Mouse (Mus musculus) stomach, embryonic 14.5 days (tissue): ENCODE measurements around the gene Vhl. TPM values are rescaled to one million over a fixed set of nuclear protein-coding genes. Genes with fewer than 3 reads are reported as not detected.
A peak's percentile ranks its signal among the peaks of the same experiment; 100 is the strongest.

ENCODE experiments used
- ATAC-seq: fragments of 200-750 bp; cut with Nextera tagmentation; 2 replicates; pipeline ENCODE4 v1.8.0; 2017; ENCODE audit warnings: low read depth, moderate TSS enrichment; ENCODE audit not compliant: insufficient number of reproducible peaks, insufficient read depth, low FRiP score
- H3K27ac ChIP-seq: fragments of 300-500 bp; sonication (generic); 2 replicates; pipeline ENCODE4 v1.5.1; 2014; ENCODE audit warnings: mild to moderate bottlenecking, low read length, moderate library complexity, mixed read lengths
- H3K27me3 ChIP-seq: fragments of 300-500 bp; sonication (generic); 2 replicates; pipeline ENCODE4 v1.6.1; 2014; ENCODE audit warnings: low read length, control low read depth, mixed read lengths; ENCODE audit not compliant: control insufficient read depth, insufficient read depth
- H3K36me3 ChIP-seq: fragments of 300-500 bp; sonication (generic); 2 replicates; pipeline ENCODE4 v1.6.1; 2014; ENCODE audit warnings: mild to moderate bottlenecking, control low read depth, low read length, moderate library complexity, mixed read lengths; ENCODE audit not compliant: control insufficient read depth, insufficient read depth
- H3K4me1 ChIP-seq: fragments of 300-500 bp; sonication (generic); 2 replicates; pipeline ENCODE4 v1.6.1; 2014; ENCODE audit warnings: low read length, control low read depth, mixed read lengths; ENCODE audit not compliant: control insufficient read depth, insufficient read depth
- H3K4me2 ChIP-seq: fragments of 300-500 bp; sonication (generic); replicated peaks from 2 replicates; pipeline ENCODE4 v1.6.1; 2014; ENCODE audit warnings: low read depth, low read length, control low read depth
- H3K4me3 ChIP-seq: fragments of 300-500 bp; sonication (generic); 2 replicates; pipeline ENCODE4 v1.5.1; 2014; ENCODE audit warnings: low read depth, low read length, control low read depth
- H3K9ac ChIP-seq: fragments of 300-500 bp; sonication (generic); replicated peaks from 2 replicates; pipeline ENCODE4 v1.6.1; 2014; ENCODE audit warnings: low read depth, mild to moderate bottlenecking, control low read depth, low read length, moderate library complexity, mixed read lengths
- H3K9me3 ChIP-seq: fragments of 300-500 bp; sonication (generic); 2 replicates; pipeline ENCODE4 v1.6.1; 2016; ENCODE audit warnings: low read depth, low read length, control low read depth; ENCODE audit not compliant: control insufficient read depth
- WGBS: fragments of 180-500 bp; shearing (Covaris S2); extraction: QIAGEN DNeasy Blood & Tissue Kit; methylation state at CpG from one replicate; pipeline ENCODE4 v1.1.7; 2014; 5-methylcytosine and 5-hydroxymethylcytosine counted together
- polyA plus RNA-seq: library from polyadenylated mRNA; unstranded; fragments of >200 nt; fragmentation: Nextera tagmentation; extraction: Ambion mirVana; gene quantifications from 2 replicates; pipeline ENCODE4 v1.2.1, GENCODE M21; 2014

The Vhl gene
- polyA plus RNA-seq, 1 experiment from 2014 or later: 43.5 TPM

GRCm38 (mm10) chr6:113660492-113661352 lies 37.0 kb downstream of the Vhl start:
- H3K27ac ChIP-seq: no peak overlapping the region
- no peaks in the 10 kb centered on the region for H3K4me1 ChIP-seq
- no peak overlapping the region for H3K9ac ChIP-seq
- no peak for ATAC-seq
- no peaks in the 10 kb centered on the region for H3K9me3 ChIP-seq
- WGBS: 58% methylated on average over 14 of the region's 14 CpGs
- no peak overlapping the region for H3K4me3 ChIP-seq
- H3K36me3 ChIP-seq: no peaks in the 10 kb centered on the region
- H3K27me3 ChIP-seq: no peaks in the 10 kb centered on the region
- H3K4me2 ChIP-seq: no peak overlapping the region

GRCm38 (mm10) chr6:113661353-113662241 lies 37.8 kb downstream of the Vhl start:
- Histone ChIP-seq H3K36me3 (no peaks in the 10 kb centered on the region), H3K9me3 (no peaks in the 10 kb centered on the region), H3K4me2 (no peak overlapping the region), H3K27me3 (no peaks in the 10 kb centered on the region), H3K27ac (no peak overlapping the region), H3K4me1 (no peaks in the 10 kb centered on the region), H3K9ac (no peak overlapping the region), H3K4me3 (no peak overlapping the region)
- WGBS: 50% methylated on average over 12 of the region's 12 CpGs
- peak; percentile 36; the same call in 1 of the 2 replicates for ATAC-seq

- no peak for ATAC-seq
- no peaks in the 10 kb centered on the region for H3K9me3 ChIP-seq
- H3K9ac ChIP-seq: no peak overlapping the region
- 93% methylated on average over 8 of the region's 8 CpGs for WGBS
- H3K36me3 ChIP-seq: no peaks in the 10 kb centered on the region
- H3K27ac ChIP-seq: no peak overlapping the region
- no peak overlapping the region for H3K4me2 ChIP-seq
- H3K27me3 ChIP-seq: no peaks in the 10 kb centered on the region
- no peaks in the 10 kb centered on the region for H3K4me1 ChIP-seq
- no peak overlapping the region for H3K4me3 ChIP-seq
Observed at GRCm38 (mm10) chr6:113662964-113663700, 39.4 kb downstream of the Vhl start.

- Histone ChIP-seq H3K4me1 (0 out of 2 replicates have a peak, but pooled peaks cover 2% of the 10 kb centered on the region), H3K4me3 (no peak overlapping the region), H3K27me3 (no peaks in the 10 kb centered on the region), H3K27ac (no peak overlapping the region), H3K4me2 (no peak overlapping the region), H3K36me3 (no peaks in the 10 kb centered on the region), H3K9ac (no peak overlapping the region), H3K9me3 (no peaks in the 10 kb centered on the region)
- ATAC-seq: no peak
- 89% methylated on average over 7 of the region's 7 CpGs for WGBS
Observed at GRCm38 (mm10) chr6:113664305-113664704, 40.5 kb downstream of the Vhl start.

- WGBS: 57% methylated on average over 8 of the region's 8 CpGs
Observed at GRCm38 (mm10) chr6:113667611-113668122, 43.9 kb downstream of the Vhl start.

GRCm38 (mm10) chr6:113668287-113669154 lies 44.8 kb downstream of the Vhl start:
- peak overlapping the region; percentile 74 for H3K27ac ChIP-seq
- H3K27me3 ChIP-seq: no peaks in the 10 kb centered on the region
- H3K9ac ChIP-seq: no peak overlapping the region
- WGBS: 37% methylated on average over 15 of the region's 15 CpGs
- H3K4me2 ChIP-seq: no peak overlapping the region
- peak; percentile 77 for ATAC-seq
- H3K9me3 ChIP-seq: no peaks in the 10 kb centered on the region
- H3K36me3 ChIP-seq: no peaks in the 10 kb centered on the region
- no peak overlapping the region for H3K4me3 ChIP-seq
- 0 out of 2 replicates have a peak, but pooled peaks cover 2% of the 10 kb centered on the region for H3K4me1 ChIP-seq

More at GRCm38 (mm10) chr6:113667611-113668122, 43.9 kb downstream of the Vhl start:
- Histone ChIP-seq H3K4me1 (0 out of 2 replicates have a peak, but pooled peaks cover 2% of the 10 kb centered on the region), H3K36me3 (no peaks in the 10 kb centered on the region), H3K9me3 (no peaks in the 10 kb centered on the region), H3K27ac (peak overlapping the region; percentile 55; the same call in 1 of the 2 replicates), H3K9ac (no peak overlapping the region), H3K27me3 (no peaks in the 10 kb centered on the region), H3K4me3 (no peak overlapping the region), H3K4me2 (no peak overlapping the region)
- ATAC-seq: no peak

- Histone ChIP-seq H3K9me3 (no peaks in the 10 kb centered on the region), H3K4me1 (0 out of 2 replicates have a peak, but pooled peaks cover 2% of the 10 kb centered on the region), H3K9ac (no peak overlapping the region), H3K4me3 (no peak overlapping the region), H3K36me3 (no peaks in the 10 kb centered on the region), H3K27me3 (no peaks in the 10 kb centered on the region), H3K27ac (no peak overlapping the region), H3K4me2 (no peak overlapping the region)
- ATAC-seq: no peak
- 50% methylated on average over 7 of the region's 7 CpGs for WGBS
Observed at GRCm38 (mm10) chr6:113669821-113670220, 46.1 kb downstream of the Vhl start.
